Mouse (Mus musculus) bone marrow, adult 2 months (tissue): ENCODE results near the gene Rrp9.

Experiments
- CTCF ChIP-seq: fragments of 200-500 bp; IDR thresholded peaks from 2 replicates; pipeline ENCODE4 v1.5.1; 2011; ENCODE audit warnings: low read length, control low read depth; ENCODE audit not compliant: control insufficient read depth, insufficient read depth
- POLR2A ChIP-seq: fragments of 200-500 bp; IDR thresholded peaks from 2 replicates; pipeline ENCODE4 v1.6.1; 2011; ENCODE audit warnings: low read depth, mild to moderate bottlenecking, control low read depth, low read length, borderline replicate concordance; ENCODE audit not compliant: control insufficient read depth

- TF ChIP-seq CTCF, result no peak
- no peak for TF ChIP-seq POLR2A
These were observed 2.3 kb downstream of the Rrp9 start for GRCm38 (mm10) chr9:106478101-106478500.
